Mouse (Mus musculus) ovary, postnatal 10 days (tissue): ENCODE measurements around the gene Marcksl1.
"Not testable (repeated sequence)": the region's sequence is repeated elsewhere in the genome, so short reads cannot be mapped to it uniquely, and the experiment has no call there.

Experiments
- DNase-seq: peaks from one replicate; pipeline ENCODE4 v3.0.0; 2022; ENCODE audit warnings: low spot score

The Marcksl1 gene

GRCm38 (mm10) chr4:129509650-129510049 lies 3.7 kb upstream of the Marcksl1 start:
- no peak for DNase-seq

DNA sequence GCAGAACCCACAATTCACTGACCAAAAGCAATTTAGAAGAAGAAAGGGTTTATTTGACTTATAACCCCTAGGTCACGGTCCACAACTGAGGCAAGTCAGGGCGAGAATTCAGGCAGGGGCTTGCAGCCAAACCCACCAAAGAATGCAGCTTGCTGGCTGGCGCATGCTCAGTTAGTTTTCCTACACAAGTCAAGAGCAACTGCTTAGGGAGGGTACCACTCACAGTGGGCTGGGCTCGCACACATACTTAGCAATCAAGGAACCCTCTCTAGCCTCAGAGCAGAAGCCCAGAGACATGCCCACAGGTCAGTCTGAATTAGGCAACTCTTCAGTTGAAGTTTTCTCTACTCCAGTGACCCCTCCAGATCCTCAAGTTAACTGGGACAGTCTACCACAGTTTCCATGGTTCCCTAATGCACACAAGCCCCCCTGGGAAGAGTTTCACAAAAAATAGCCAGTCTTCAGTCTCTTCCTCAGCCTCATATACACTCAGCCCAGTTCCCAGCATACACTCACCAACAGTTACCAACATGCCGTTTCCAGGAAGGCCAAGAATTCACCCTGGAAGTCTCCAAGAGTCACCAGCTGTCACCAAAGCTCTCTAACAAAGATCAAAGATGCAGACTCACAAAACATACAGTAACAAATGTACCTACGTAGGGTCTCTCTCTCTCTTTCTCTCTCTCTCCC lies 2.5 kb upstream of the Marcksl1 start:
- no peak for DNase-seq

GRCm38 (mm10) chr4:129511413-129512096 lies 1.8 kb upstream of the Marcksl1 start:
- no peak for DNase-seq

DNA sequence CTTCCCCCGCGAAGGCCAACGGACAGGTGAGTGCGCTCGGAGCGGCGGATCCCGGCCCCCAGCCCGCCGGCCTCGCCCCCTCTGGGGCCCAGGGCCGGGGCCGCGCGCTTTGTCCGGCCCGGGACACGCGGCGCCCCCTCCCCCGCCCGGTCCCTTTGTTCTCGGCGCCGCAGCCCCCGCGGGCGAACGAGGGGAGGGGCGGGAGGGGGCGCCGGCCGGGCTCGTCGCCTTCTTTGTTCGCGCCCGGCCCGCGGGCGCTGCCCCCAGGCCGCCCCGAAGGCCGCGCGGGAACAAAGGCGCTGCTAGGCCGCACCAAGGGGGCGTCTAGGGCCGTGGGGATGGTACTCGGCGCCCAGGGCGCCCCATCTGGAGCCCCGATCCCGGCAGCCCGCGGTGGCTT lies 510 bp downstream of the Marcksl1 start:
- DNase-seq: no peak

DNA sequence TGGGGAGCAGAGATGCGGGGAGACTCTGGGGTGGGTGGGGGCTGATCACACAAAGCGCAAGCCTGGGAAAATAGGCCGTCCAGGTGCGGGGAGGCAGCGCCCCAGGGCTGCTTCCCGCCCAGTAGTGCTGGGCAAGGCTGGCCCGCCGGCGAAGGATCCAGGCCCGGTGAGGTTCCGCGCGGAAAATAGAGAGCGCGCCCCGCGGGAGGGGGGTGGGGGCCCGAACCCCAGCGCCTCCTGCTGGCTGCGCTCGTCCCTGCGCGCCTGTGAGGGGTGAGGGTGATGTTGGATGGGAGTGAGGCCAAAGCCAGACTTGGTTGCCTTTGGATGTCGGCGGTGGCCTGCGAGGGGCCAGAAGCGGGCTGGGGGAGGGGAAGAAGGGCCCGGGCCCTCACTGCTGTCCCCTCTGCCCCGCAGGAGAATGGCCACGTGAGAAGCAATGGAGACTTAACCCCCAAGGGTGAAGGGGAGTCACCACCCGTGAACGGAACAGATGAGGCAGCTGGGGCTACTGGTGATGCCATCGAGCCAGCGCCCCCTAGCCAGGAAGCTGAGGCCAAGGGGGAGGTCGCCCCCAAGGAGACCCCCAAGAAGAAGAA lies 1.0 kb downstream of the Marcksl1 start:
- peak; percentile 52 for DNase-seq

- DNase-seq: no peak
These were observed 3.5 kb downstream of the Marcksl1 start for GRCm38 (mm10) chr4:129516925-129517324.

DNA sequence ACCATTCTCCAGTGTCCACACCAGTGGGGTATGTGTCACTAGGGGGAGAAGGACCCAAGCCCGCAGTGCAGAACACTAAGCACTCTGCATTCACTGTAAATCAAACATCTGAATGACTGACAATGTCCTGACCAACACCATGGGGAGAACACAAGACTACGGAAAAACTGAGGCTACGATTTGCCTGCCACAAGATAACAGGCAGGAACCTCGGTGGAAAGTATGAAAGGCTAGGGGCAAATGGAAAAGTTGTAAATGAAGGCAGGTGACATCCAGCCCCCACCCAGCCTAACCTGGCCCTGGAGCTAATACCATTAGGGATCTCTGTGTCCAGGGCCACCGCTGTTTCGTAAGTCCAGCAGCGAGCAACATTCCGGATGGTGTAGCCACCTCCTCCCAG lies 5.1 kb downstream of the Marcksl1 start:
- no peak for DNase-seq

GRCm38 (mm10) chr4:129525338-129525737 lies 12.0 kb downstream of the Marcksl1 start:
- DNase-seq: no peak

DNA sequence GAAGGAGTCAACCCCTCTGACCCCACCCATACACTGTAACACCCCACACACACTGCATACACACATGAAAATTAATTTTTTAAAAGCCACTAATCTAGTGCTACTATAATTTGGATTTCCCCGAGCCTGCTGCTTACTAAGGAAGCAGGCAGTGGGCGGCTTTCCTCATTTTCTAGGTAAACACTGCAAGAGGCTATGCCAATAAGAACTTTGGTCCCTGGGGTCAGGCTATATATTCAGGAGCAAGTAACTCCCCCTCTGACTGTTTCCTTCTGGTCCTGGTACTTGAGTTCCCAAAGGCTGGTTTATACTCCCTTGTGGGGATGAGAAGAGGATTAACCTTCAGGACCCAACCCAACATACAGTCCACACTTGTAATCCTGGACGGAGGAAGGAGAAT lies 12.5 kb downstream of the Marcksl1 start:
- DNase-seq: no peak

DNA sequence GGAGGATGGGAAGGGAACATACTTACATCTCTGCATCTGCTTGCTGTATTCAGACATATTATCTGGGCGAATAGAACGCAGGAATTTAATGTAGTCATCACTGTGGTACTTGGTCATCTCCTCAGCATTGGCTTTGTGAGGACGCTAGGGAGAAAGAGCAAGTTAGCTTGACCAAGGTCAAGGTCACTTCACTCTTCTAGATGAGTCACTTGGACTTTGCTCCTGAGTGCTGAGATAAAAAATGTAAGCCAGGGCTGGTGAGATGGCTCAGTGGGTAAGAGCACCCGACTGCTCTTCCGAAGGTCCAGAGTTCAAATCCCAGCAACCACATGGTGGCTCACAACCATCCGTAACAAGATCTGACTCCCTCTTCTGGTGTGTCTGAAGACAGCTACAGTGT lies 15.5 kb downstream of the Marcksl1 start:
- not testable (repeated sequence) for DNase-seq

DNA sequence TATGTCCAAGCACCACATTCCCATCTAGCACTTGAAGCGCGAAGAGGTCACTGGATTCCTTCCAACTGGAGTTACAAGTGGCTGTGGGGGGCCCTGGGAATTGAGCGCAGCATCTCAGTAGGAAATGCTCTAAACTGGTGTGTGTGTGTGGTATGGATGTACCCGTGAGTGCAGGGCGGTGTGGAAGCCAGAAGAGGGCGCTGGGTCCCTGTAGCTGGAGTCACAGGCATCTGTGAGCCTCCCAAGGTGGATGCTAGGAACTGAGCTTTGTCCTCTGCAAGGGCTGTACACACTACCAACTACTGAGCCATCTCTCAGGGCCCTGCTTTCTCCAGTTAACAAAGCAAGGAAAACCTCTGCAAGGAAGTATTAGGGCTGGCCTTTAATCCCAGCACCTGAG lies 26.6 kb downstream of the Marcksl1 start:
- no peak for DNase-seq

DNA sequence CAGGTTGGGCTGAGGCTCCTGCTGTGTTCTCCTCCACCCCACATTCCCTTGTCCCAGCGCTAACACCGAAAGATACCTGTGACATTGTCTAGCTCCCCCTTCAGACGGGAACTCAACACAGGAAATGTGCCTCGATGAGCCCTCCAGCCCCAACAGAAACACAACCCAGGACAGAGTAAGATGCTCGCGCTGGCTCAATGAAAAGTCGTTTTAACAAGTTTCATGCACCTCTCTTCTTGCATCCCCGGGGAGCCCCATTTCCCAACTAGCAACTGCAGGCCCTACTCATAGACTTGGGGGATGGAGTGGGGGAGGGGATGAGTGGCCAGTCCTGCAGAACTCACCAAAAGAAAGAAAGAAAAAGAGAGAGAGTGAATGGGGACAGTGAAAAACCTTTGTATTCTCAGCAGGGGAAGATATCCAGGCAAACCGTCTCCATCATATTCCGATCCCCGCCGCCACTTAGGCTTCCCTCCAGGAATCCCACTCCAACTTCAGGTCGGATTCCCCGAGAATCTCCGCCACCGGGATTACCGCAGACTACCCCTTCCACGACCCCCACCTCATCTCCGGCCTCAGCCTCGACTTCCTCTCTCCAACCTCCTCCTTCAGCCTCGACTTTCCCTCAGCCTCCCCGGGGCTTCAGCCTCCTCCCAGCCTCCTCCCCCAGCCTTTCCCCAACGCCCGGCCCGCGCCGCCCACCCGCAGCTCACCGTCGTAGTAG lies 28.6 kb downstream of the Marcksl1 start:
- DNase-seq: no peak

GRCm38 (mm10) chr4:129542592-129543141 lies 29.3 kb downstream of the Marcksl1 start, which contains the start of gene Hdac1:
TSS of gene Hdac1 (minus strand) at chr4:129542713.
- peak; percentile 96 for DNase-seq

DNA sequence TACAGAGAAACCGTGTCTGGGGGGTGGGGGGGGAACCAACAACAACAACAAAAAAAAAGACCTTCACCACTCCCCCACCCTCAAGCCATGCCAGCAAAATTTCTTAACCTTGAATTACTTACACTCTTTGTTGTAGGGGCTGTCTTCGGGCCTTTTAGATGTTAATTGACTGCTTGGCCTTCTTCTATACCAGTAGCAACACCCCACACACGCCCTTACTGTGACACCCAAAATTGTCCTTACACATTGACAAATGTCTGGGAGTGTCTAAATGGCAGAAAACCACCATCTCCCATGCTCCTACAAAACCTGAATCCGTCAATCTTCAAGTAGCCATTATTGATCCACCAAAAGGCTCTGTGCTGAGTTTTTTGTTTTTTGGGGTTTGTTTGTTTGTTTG lies 30.7 kb downstream of the Marcksl1 start:
- DNase-seq: no peak

DNA sequence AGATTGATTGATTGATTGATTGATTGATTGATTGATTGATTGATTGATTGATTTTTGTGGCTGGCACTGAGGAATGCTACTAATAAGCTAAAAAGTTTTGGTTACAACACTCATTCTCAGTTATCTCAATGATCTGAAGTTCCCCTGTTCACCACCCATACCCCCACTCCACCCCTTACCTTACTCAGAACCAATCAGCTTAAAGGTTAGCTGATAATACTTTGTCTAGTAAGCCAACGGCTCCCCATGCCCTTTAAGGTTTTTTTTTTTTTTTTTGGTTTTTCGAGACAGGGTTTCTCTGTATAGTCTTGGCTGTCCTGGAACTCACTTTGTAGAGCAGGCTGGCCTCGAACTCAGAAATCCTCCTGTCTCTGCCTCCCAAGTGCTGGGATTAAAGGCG lies 34.2 kb downstream of the Marcksl1 start:
- DNase-seq: not testable (repeated sequence)

DNA sequence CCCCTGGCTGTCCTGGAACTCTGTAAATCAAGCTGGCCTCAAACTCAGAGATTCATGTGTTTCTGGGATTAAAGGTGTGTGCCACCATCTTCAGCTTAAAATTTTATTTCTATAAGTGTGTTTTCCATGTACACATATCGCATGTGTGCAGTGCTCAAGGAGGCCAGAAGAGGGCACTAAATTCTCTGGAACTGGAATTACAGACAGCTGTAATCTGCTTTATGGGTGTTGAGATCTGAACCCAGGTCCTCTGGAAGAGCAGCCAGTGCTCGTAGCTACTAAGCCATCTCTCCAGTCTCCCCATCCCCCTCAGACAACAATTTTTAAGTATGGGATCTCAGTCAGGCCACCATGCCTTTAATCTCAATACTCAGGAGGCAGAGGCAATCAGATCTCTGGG lies 35.9 kb downstream of the Marcksl1 start:
- no peak for DNase-seq

DNA sequence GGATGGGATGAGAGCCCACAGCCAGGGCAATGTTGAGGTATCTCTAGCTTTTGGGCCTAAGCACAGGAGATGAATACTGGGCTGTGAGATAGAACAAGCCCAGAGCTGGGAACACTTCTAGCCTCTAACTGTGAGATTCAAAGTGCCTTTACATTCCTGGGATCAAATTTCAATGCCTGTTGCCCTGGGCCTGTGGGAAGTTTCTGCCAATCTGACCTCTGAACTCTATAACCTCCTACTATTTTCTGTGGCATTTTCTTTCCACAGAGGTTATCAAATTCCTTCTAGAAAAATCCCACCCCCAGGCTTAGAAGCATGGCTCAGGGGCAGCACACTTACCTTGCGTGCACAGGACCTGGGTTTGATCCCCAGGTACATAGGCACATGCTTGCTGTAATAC lies 36.9 kb downstream of the Marcksl1 start:
- DNase-seq: no peak

DNA sequence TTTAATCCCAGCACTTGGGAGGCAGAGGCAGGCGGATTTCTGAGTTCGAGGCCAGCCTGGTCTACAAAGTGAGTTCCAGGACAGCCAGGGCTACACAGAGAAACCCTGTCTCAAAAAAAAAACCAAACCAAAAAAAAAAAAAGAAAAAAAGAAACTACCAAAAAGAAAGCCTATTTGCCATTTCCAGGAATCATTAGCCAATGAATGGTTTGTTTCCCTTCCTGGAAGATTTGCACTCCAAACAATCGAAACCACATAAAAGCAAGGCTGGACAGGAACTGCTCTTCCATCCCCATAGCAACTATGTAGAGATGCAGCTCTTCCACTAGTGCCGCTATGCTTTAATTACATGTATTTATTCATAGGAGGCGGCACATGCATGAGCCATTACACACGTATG lies 41.1 kb downstream of the Marcksl1 start:
- not testable (repeated sequence) for DNase-seq

DNA sequence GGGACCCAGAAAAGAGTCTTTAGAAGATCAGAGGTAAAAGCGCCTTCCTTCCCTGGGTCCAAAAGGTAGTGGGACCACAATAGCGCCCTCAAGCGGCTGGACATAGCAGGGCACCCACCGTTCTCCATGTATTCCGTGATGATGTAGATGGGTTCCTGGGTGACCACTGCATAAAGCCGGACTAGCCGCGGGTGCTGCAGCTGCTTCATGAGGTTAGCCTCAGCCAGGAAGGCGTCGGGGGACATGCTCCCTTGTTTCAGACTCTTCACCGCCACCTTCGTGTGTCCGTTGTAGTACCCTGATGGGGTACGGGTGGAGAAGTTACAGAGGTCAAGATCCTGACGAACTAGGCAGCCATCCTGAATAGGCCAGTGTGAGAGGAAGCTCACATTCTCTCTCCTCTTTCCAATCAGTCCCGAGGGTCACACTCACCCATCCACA lies 42.1 kb downstream of the Marcksl1 start:
- DNase-seq: peak; percentile 41

- DNase-seq: peak; percentile 21
These were observed 42.6 kb downstream of the Marcksl1 start for GRCm38 (mm10) chr4:129555862-129556531.

- DNase-seq: peak; percentile 66
These were observed 43.3 kb downstream of the Marcksl1 start for GRCm38 (mm10) chr4:129556532-129557223.
